In genomic region chr9:106430015-106430264, GRCm38 (mm10) we compare ENCODE assay signal across 8 mouse cellular contexts. TPM values are rescaled to one million over a fixed set of nuclear protein-coding genes. Genes with fewer than 3 reads are reported as not detected.
DNase-seq lines count a peak whose midpoint lies in the region; ATAC-seq and TF ChIP-seq lines count a peak whose summit lies in the region.

No protein-coding gene starts in this region.

- H3K9ac ChIP-seq in liver, embryonic 11.5 days (ENCODE audit: low read depth, low read length) = peak overlapping the region; percentile 100

- no peaks in the 10 kb centered on the region for H3K9me3 ChIP-seq in liver, embryonic 11.5 days (ENCODE audit: control insufficient read depth, low read length)

- no peaks in the 10 kb centered on the region for H3K27me3 ChIP-seq in cerebellum, adult 2 months (ENCODE audit: control insufficient read depth, insufficient read depth, low read length)
- H3K27me3 ChIP-seq in spleen, adult 2 months (ENCODE audit: control insufficient read depth, insufficient read depth, low read length) = no peaks in the 10 kb centered on the region
- H3K27me3 ChIP-seq in liver, embryonic 11.5 days (replicated peaks; ENCODE audit: control insufficient read depth, insufficient read depth, low read length) = no peaks in the 10 kb centered on the region

- intact Hi-C loops in left cerebral cortex, postnatal 14 days (cut with DNase I) = no loop called here

- peaks cover 25% of the 10 kb centered on the region for H3K36me3 ChIP-seq in spleen, adult 2 months (ENCODE audit: control insufficient read depth, insufficient read depth, low read length)
- H3K36me3 ChIP-seq in liver, embryonic 11.5 days (ENCODE audit: control insufficient read depth, insufficient read depth, low read length) = peaks cover 24% of the 10 kb centered on the region

- no peaks in the 10 kb centered on the region; the same call in 1 of the 2 replicates for H3K4me1 ChIP-seq in cerebellum, adult 2 months (ENCODE audit: control insufficient read depth, insufficient read depth, low read length)
- no peaks in the 10 kb centered on the region; the same call in 1 of the 2 replicates for H3K4me1 ChIP-seq in spleen, adult 2 months (ENCODE audit: control insufficient read depth, insufficient read depth, insufficient read length)
- peaks cover 29% of the 10 kb centered on the region for H3K4me1 ChIP-seq in liver, embryonic 11.5 days (replicated peaks; ENCODE audit: control insufficient read depth, insufficient read depth, low read length)

- H3K4me2 ChIP-seq in liver, embryonic 11.5 days = peak overlapping the region; percentile 84

- ATAC-seq in liver, embryonic 11.5 days (replicated peaks; ENCODE audit: low FRiP score) = no peak

- DNase-seq in cerebellum, adult 2 months = no peak
- no peak for DNase-seq in cerebellum, adult 8-10 months
- no peak for DNase-seq in spleen, adult 2 months (ENCODE audit: low read depth in 1 of 2, low spot score in 2 of 2)
- no peak for DNase-seq in spleen, adult 12 weeks (ENCODE audit: low spot score)
- no peak for DNase-seq in liver, embryonic 11.5 days (ENCODE audit: low spot score)
- no peak for DNase-seq in ovary, postnatal 36 days (ENCODE audit: low spot score)
- DNase-seq in urinary bladder, adult 18-20 months (ENCODE audit: low spot score in 2 of 2) = no peak
- DNase-seq in left cerebral cortex, postnatal 14 days (ENCODE audit: low spot score in 2 of 2) = no peak

- TF ChIP-seq POLR2A in cerebellum, adult 2 months (IDR thresholded peaks at IDR 0.05; ENCODE audit: borderline replicate concordance, insufficient read depth, low read length) = no peak
- TF ChIP-seq POLR2A in spleen, adult 2 months (IDR thresholded peaks at IDR 0.05; ENCODE audit: low read depth, low read length) = no peak

- no peak for TF ChIP-seq CTCF in cerebellum, adult 2 months (IDR thresholded peaks at IDR 0.05; ENCODE audit: borderline replicate concordance, insufficient read depth, low read depth, low read length)
- no peak for TF ChIP-seq CTCF in spleen, adult 2 months (IDR thresholded peaks at IDR 0.05; ENCODE audit: extremely low read depth, insufficient read depth, insufficient read length, insufficient replicate concordance)

- peak overlapping the region; percentile 98 for H3K4me3 ChIP-seq in cerebellum, adult 2 months (replicated peaks; ENCODE audit: insufficient read depth, low read depth, low read length)
- peak overlapping the region; percentile 65 for H3K4me3 ChIP-seq in spleen, adult 2 months (ENCODE audit: extremely low read depth, insufficient read depth, insufficient read length)
- H3K4me3 ChIP-seq in liver, embryonic 11.5 days (ENCODE audit: low read depth, low read length) = peak overlapping the region; percentile 88

- WGBS in cerebellum, adult 2 months = 0% methylated on average over 4 of the region's 4 CpGs
- 2% methylated on average over 4 of the region's 4 CpGs for WGBS in spleen, adult 2 months
- WGBS in liver, embryonic 11.5 days = 0% methylated on average over 4 of the region's 4 CpGs

- H3K27ac ChIP-seq in cerebellum, adult 2 months (ENCODE audit: insufficient read depth, low read length) = no peak overlapping the region
- peak overlapping the region; percentile 87 for H3K27ac ChIP-seq in spleen, adult 2 months (ENCODE audit: insufficient read depth, low read length)
- H3K27ac ChIP-seq in liver, embryonic 11.5 days (ENCODE audit: low read depth, low read length) = peak overlapping the region; percentile 96

RNA-seq across cellular contexts. Expression of gene Rpl29, which starts 0.7 kb away (rescaled TPM):
- 435 and 475 TPM in 2 replicates for polyA plus RNA-seq in cerebellum, adult 2 months (2012; rRNA removed)
- 365 and 397 TPM in 2 replicates for polyA plus RNA-seq in spleen, adult 2 months (2012; rRNA removed)
- polyA plus RNA-seq in liver, embryonic 11.5 days (2014; fragmentation: Nextera tagmentation; extraction: Ambion mirVana) = 1,192 and 1,256 TPM in 2 replicates
- total RNA-seq in left cerebral cortex, postnatal 14 days (2021) = 100 to 1,000 TPM; 336 to 343 TPM

RNA-seq across cellular contexts. Expression of gene Acy1, which starts 8.2 kb away (rescaled TPM):
- 16.2 and 16.4 TPM in 2 replicates for polyA plus RNA-seq in cerebellum, adult 2 months (2012; rRNA removed)
- polyA plus RNA-seq in spleen, adult 2 months (2012; rRNA removed) = 7.7 and 9.2 TPM in 2 replicates
- 51.1 and 52.3 TPM in 2 replicates for polyA plus RNA-seq in liver, embryonic 11.5 days (2014; fragmentation: Nextera tagmentation; extraction: Ambion mirVana)
- 10 to 100 TPM in 1 of 2 experiments, 1 to 10 TPM in 1; 7.9 to 11.1 TPM for total RNA-seq in left cerebral cortex, postnatal 14 days (2021)

RNA-seq across cellular contexts. Expression of gene Abhd14b, which starts 17.3 kb away (rescaled TPM):
- polyA plus RNA-seq in cerebellum, adult 2 months (2012; rRNA removed) = 59.7 and 68.5 TPM in 2 replicates
- polyA plus RNA-seq in spleen, adult 2 months (2012; rRNA removed) = 14.6 and 16.7 TPM in 2 replicates
- 19.5 and 19.7 TPM in 2 replicates for polyA plus RNA-seq in liver, embryonic 11.5 days (2014; fragmentation: Nextera tagmentation; extraction: Ambion mirVana)
- total RNA-seq in left cerebral cortex, postnatal 14 days (2021) = 1 to 10 TPM; 7.7 to 8.1 TPM

RNA-seq across cellular contexts. Expression of gene Abhd14a, which starts 17.5 kb away (rescaled TPM):
- 49.7 and 51.5 TPM in 2 replicates for polyA plus RNA-seq in cerebellum, adult 2 months (2012; rRNA removed)
- 11.5 and 12.7 TPM in 2 replicates for polyA plus RNA-seq in spleen, adult 2 months (2012; rRNA removed)
- 53.6 and 54.0 TPM in 2 replicates for polyA plus RNA-seq in liver, embryonic 11.5 days (2014; fragmentation: Nextera tagmentation; extraction: Ambion mirVana)
- 10 to 100 TPM; 48.7 to 54.1 TPM for total RNA-seq in left cerebral cortex, postnatal 14 days (2021)

RNA-seq across cellular contexts. Expression of gene Pcbp4, which starts 23.2 kb away (rescaled TPM):
- 515 and 572 TPM in 2 replicates for polyA plus RNA-seq in cerebellum, adult 2 months (2012; rRNA removed)
- 15.8 and 22.4 TPM in 2 replicates for polyA plus RNA-seq in spleen, adult 2 months (2012; rRNA removed)
- polyA plus RNA-seq in liver, embryonic 11.5 days (2014; fragmentation: Nextera tagmentation; extraction: Ambion mirVana) = 62.4 and 63.2 TPM in 2 replicates
- 100 to 1,000 TPM; 151 to 170 TPM for total RNA-seq in left cerebral cortex, postnatal 14 days (2021)
